Mouse (Mus musculus) forebrain, embryonic 11.5 days (tissue): Measurements from ENCODE around the gene Vps29. TPM values are rescaled to one million over a fixed set of nuclear protein-coding genes. Genes with fewer than 3 reads are reported as not detected.

Experiments
- ATAC-seq: fragments of 200-750 bp; cut with Nextera tagmentation; replicated peaks from 2 replicates; pipeline ENCODE4 v1.8.0; 2017; ENCODE audit warnings: moderate TSS enrichment; ENCODE audit not compliant: low FRiP score
- DNase-seq: peaks from one replicate; pipeline ENCODE4 v3.0.0-alpha.2; 2017; ENCODE audit warnings: low spot score
- H3K27ac ChIP-seq: fragments of 300-500 bp; sonication (generic); 2 replicates; pipeline ENCODE4 v1.5.1; 2014; ENCODE audit warnings: low read depth, low read length
- H3K27me3 ChIP-seq: fragments of 300-500 bp; sonication (generic); 2 replicates; pipeline ENCODE4 v1.6.1; 2014; ENCODE audit warnings: mild to moderate bottlenecking, low read length, mixed read lengths; ENCODE audit not compliant: control insufficient read depth, insufficient read depth
- H3K36me3 ChIP-seq: fragments of 300-500 bp; sonication (generic); 2 replicates; pipeline ENCODE4 v1.6.1; 2014; ENCODE audit warnings: mild to moderate bottlenecking, low read length, moderate library complexity, mixed read lengths; ENCODE audit not compliant: control insufficient read depth, insufficient read depth
- H3K4me1 ChIP-seq: fragments of 300-500 bp; sonication (generic); replicated peaks from 2 replicates; pipeline ENCODE4 v1.6.1; 2014; ENCODE audit warnings: low read length, mixed read lengths; ENCODE audit not compliant: control insufficient read depth, insufficient read depth
- H3K4me2 ChIP-seq: fragments of 300-500 bp; sonication (generic); 2 replicates; pipeline ENCODE4 v1.6.1; 2014; ENCODE audit warnings: low read depth, mild to moderate bottlenecking, low read length, moderate library complexity, mixed read lengths; ENCODE audit not compliant: severe bottlenecking
- H3K4me3 ChIP-seq: fragments of 300-500 bp; sonication (generic); 2 replicates; pipeline ENCODE4 v1.5.1; 2014; ENCODE audit warnings: low read depth, low read length
- H3K9ac ChIP-seq: fragments of 300-500 bp; sonication (generic); 2 replicates; pipeline ENCODE4 v1.6.1; 2014; ENCODE audit warnings: low read length
- H3K9me3 ChIP-seq: fragments of 300-500 bp; sonication (generic); 2 replicates; pipeline ENCODE4 v1.6.1; 2016; ENCODE audit warnings: low read length, mixed read lengths; ENCODE audit not compliant: control insufficient read depth
- WGBS: fragments of 180-500 bp; shearing (Covaris S2); extraction: QIAGEN DNeasy Blood & Tissue Kit; methylation state at CpG from one replicate; pipeline ENCODE4 v1.1.7; 2014; 5-methylcytosine and 5-hydroxymethylcytosine counted together
- polyA plus RNA-seq: library from polyadenylated mRNA; unstranded; fragments of >200 nt; fragmentation: Nextera tagmentation; extraction: Ambion mirVana; gene quantifications from 2 replicates; pipeline ENCODE4 v1.2.1, GENCODE M21; 2014

Vps29 gene
- polyA plus RNA-seq: 174 and 181 TPM in 2 replicates

GRCm38 (mm10) chr5:122353807-122354491, at the start of gene Vps29, which contains the start of gene Rad9b:
TSS of gene Vps29 (plus strand) at chr5:122354369.
TSS of gene Rad9b (minus strand) at chr5:122354233.
- Histone ChIP-seq H3K36me3 (no peaks in the 10 kb centered on the region), H3K9me3 (no peaks in the 10 kb centered on the region), H3K4me3 (peak within 1 kb of the TSS; percentile 98), H3K27me3 (no peaks in the 10 kb centered on the region), H3K4me2 (peak within 1 kb of the TSS; percentile 80), H3K4me1 (no peaks in the 10 kb centered on the region), H3K27ac (peak within 1 kb of the TSS; percentile 25; the same call in 1 of the 2 replicates), H3K9ac (peak within 1 kb of the TSS; percentile 83)
- peak; percentile 90 for ATAC-seq
- 2% methylated on average over 51 of the region's 51 CpGs for WGBS
- peak; percentile 99 for DNase-seq

DNA sequence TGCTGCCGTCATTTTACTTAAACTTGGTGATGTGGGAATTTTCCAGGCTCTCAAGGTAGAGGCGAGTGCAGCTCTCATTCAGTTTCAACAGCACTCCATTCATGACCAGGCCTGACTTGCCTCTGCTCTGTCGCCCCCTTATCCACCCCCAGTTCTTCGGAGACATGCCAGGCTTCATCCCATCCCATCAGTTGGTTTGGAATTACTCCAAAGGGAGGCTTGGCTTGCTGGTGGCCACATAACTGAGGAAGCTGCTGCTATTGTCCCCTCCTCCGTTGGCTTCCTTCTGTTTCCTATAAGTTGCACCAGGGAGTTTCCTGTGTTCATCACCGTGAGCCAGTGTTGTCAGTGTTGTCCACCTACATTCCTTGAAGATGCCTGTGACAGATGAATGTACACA, 49.6 kb upstream of the Vps29 start:
- H3K9me3 ChIP-seq: no peaks in the 10 kb centered on the region
- WGBS: 91% methylated on average over 6 of the region's 6 CpGs
- H3K27me3 ChIP-seq: no peaks in the 10 kb centered on the region

GRCm38 (mm10) chr5:122305472-122305871, 48.7 kb upstream of the Vps29 start:
- no peaks in the 10 kb centered on the region; the same call in 1 of the 2 replicates for H3K36me3 ChIP-seq
- no peak for DNase-seq
- H3K9me3 ChIP-seq: no peaks in the 10 kb centered on the region
- WGBS: 91% methylated on average over 7 of the region's 7 CpGs
- ATAC-seq: no peak
- no peak overlapping the region for H3K4me2 ChIP-seq
- no peaks in the 10 kb centered on the region for H3K27me3 ChIP-seq
- no peak overlapping the region for H3K27ac ChIP-seq
- 0 out of 2 replicates have a peak, but pooled peaks cover 2% of the 10 kb centered on the region for H3K4me1 ChIP-seq
- no peak overlapping the region for H3K9ac ChIP-seq
- H3K4me3 ChIP-seq: no peak overlapping the region

More for the DNA sequence above, 49.6 kb upstream of the Vps29 start:
- ATAC-seq (no peak), DNase-seq (no peak)
- Histone ChIP-seq H3K9ac (no peak overlapping the region), H3K4me3 (no peak overlapping the region), H3K36me3 (no peaks in the 10 kb centered on the region; the same call in 1 of the 2 replicates), H3K4me1 (0 out of 2 replicates have a peak, but pooled peaks cover 2% of the 10 kb centered on the region), H3K27ac (no peak overlapping the region), H3K4me2 (no peak overlapping the region)

DNA sequence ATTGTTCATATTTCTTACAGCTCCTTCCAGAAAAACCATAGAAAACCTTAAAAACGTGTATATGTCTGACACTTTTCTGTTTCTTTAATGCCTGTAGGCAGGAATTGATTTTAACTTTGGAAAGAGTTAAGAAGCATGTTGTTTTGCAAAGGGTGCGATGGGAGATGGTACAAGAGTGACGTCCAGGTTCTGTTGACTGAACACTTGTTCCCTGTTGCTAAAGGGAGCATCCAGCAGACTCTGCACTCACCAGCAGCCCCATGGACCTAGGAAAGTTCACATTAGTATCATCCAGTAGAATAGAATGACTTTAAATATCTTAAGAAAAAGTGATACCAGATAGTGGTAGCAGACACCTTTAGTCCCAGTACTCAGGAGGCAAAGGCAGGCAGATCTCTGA, 47.6 kb upstream of the Vps29 start:
- no peak overlapping the region for H3K27ac ChIP-seq
- ATAC-seq: no peak
- no peak overlapping the region for H3K4me2 ChIP-seq
- 89% methylated on average over 3 of the region's 3 CpGs for WGBS
- no peak overlapping the region for H3K4me3 ChIP-seq
- 0 out of 2 replicates have a peak, but pooled peaks cover 2% of the 10 kb centered on the region for H3K4me1 ChIP-seq
- no peak for DNase-seq
- no peaks in the 10 kb centered on the region for H3K27me3 ChIP-seq
- H3K9me3 ChIP-seq: no peaks in the 10 kb centered on the region
- H3K9ac ChIP-seq: no peak overlapping the region
- H3K36me3 ChIP-seq: no peaks in the 10 kb centered on the region; the same call in 1 of the 2 replicates

DNA sequence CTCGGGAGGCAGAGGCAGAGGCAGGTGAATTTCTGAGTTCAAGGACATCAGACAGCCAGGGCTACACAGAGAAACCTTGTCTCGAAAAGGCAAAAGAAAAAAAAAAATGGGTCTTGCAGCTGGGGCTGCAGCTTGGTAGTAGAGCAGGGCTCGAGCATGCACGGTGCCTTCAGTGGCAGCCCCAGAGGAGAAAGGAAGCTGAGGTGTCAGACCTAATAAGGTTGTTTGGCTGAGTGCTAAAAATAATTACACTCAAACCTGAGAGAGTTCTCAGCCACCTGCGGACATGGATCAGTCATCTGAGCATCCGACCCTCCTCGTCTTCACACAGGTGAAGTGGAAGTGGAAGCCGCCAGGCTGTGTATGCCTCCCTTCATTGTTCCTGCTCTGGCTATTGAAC, 43.5 kb upstream of the Vps29 start:
- Histone ChIP-seq H3K4me3 (no peak overlapping the region), H3K4me1 (no peaks in the 10 kb centered on the region), H3K27ac (no peak overlapping the region), H3K9me3 (no peaks in the 10 kb centered on the region), H3K4me2 (no peak overlapping the region), H3K27me3 (no peaks in the 10 kb centered on the region), H3K9ac (no peak overlapping the region), H3K36me3 (peaks cover 2% of the 10 kb centered on the region; the same call in 1 of the 2 replicates)
- peak; percentile 33 for DNase-seq
- no peak for ATAC-seq
- WGBS: 91% methylated on average over 8 of the region's 8 CpGs

GRCm38 (mm10) chr5:122311692-122312091, 42.5 kb upstream of the Vps29 start:
- WGBS: 71% methylated on average over 7 of the region's 7 CpGs

GRCm38 (mm10) chr5:122312346-122312745, 41.8 kb upstream of the Vps29 start:
- DNase-seq: peak; percentile 37
- Histone ChIP-seq H3K36me3 (peaks cover 2% of the 10 kb centered on the region; the same call in 1 of the 2 replicates), H3K27ac (no peak overlapping the region), H3K9ac (no peak overlapping the region), H3K27me3 (no peaks in the 10 kb centered on the region), H3K4me2 (no peak overlapping the region), H3K9me3 (no peaks in the 10 kb centered on the region), H3K4me3 (no peak overlapping the region), H3K4me1 (no peaks in the 10 kb centered on the region)
- WGBS: 90% methylated on average over 4 of the region's 4 CpGs
- ATAC-seq: no peak

More at GRCm38 (mm10) chr5:122311692-122312091, 42.5 kb upstream of the Vps29 start:
- Histone ChIP-seq H3K27ac (no peak overlapping the region), H3K9me3 (no peaks in the 10 kb centered on the region), H3K27me3 (no peaks in the 10 kb centered on the region), H3K4me2 (no peak overlapping the region), H3K4me1 (no peaks in the 10 kb centered on the region), H3K9ac (no peak overlapping the region), H3K4me3 (no peak overlapping the region), H3K36me3 (peaks cover 2% of the 10 kb centered on the region; the same call in 1 of the 2 replicates)
- DNase-seq: peak; percentile 28
- no peak for ATAC-seq

DNA sequence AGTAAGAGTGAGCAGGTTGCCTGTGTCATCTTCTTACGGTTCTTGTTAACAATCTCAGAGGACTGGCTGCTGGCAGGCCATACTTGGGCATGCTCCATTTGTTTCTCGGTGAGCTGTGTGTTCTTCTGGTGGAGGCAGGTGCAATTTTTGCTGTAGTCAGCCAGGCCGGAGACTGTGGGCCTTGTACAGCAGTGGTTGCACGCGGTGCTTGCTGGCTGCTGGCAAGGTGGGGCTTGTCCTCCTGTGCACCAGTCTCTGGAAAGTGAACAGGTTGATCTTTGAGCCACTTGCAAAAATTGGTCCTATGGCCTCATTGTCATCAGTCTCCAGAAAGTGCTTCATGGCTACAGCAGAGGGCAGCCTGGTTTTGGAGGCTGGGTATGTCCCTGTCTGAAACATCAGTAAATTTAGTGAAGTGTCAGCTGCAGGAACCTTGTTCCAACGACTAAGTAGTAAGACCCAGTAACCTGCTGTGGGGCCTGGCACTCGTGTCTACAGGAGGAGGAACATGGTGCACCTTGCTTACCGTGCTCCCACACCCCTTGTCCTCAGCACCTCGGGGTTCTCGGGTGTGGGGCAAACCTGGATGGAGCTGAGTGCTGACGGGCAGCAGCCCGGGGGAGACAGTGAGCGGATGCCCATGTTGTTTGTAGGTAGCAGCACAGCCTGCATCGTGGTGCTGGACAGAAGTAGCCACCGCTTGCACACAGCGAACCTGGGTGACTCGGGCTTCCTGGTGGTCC, 41.1 kb upstream of the Vps29 start:
- Histone ChIP-seq H3K9me3 (no peaks in the 10 kb centered on the region), H3K27ac (no peak overlapping the region), H3K4me1 (no peaks in the 10 kb centered on the region), H3K9ac (no peak overlapping the region), H3K27me3 (no peaks in the 10 kb centered on the region), H3K36me3 (peaks cover 2% of the 10 kb centered on the region; the same call in 1 of the 2 replicates), H3K4me3 (no peak overlapping the region), H3K4me2 (no peak overlapping the region)
- DNase-seq (peak; percentile 19), ATAC-seq (no peak)
- 90% methylated on average over 17 of the region's 17 CpGs for WGBS
